Mouse (Mus musculus) small intestine, adult 2 months (tissue): Measurements from ENCODE around the gene Chtop.

ENCODE experiments used
- CTCF ChIP-seq: fragments of 200-500 bp; IDR thresholded peaks from 2 replicates; pipeline ENCODE4 v1.5.1; 2012; ENCODE audit warnings: low read depth, mild to moderate bottlenecking, control low read depth, inconsistent platforms, low read length, moderate library complexity, mixed read lengths; ENCODE audit not compliant: insufficient replicate concordance, insufficient read length; ENCODE audit errors: extremely low read depth
- POLR2A ChIP-seq: fragments of 200-500 bp; IDR thresholded peaks from 2 replicates; pipeline ENCODE4 v1.6.1; 2012; ENCODE audit warnings: low read depth, mild to moderate bottlenecking, control low read depth, inconsistent platforms, low read length, moderate library complexity

GRCm38 (mm10) chr3:90460315-90460714 is 49.0 kb downstream of the Chtop start:
- TF ChIP-seq CTCF = no peak
- TF ChIP-seq POLR2A = no peak
